Mouse (Mus musculus): ENCODE measurements around the gene Tmem150a.

Gene Tmem150a

GRCm38 (mm10) chr6:72373184-72373583 lies 17.9 kb downstream of the Tmem150a start:
- DNase-seq (ENCODE audit: low read depth, low spot score) = no peak

GRCm38 (mm10) chr6:72374206-72374605 lies 19.0 kb downstream of the Tmem150a start:
- no peak for DNase-seq (ENCODE audit: low read depth, low spot score)

DNA sequence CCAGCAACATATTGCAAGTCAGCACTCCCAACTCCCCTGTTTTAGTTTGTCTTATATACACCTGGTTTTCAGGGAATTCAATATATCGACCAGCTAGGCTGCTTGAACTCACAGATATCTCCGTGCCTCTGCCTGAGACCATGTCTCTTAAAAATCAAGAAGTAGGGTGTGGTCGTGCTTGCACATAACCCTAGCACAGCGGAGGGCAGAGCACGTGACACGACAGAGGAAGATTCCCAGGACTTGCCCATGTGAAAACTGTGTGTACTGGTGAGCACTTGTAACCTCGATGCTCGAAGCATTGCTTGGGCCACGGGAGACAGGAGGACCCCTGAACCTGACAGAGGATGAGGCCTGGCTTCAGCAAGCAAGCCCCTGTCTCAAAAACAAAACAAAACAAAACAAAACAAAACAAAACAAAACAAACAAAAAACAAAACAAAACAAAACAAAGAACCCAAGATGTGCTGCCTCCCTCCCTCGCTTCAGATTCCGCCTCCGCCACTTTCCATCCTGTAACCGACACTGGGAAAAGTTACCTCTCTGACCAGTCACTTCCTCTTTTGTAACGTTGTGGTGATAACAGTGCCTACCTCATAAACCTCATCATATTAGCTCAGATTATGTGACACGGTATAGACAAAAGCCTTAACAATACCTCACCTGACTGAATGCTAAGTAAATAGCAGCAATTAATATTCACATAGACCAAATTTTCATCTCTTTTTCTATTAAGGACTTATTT lies 19.7 kb downstream of the Tmem150a start:
- DNase-seq (ENCODE audit: low read depth, low spot score) = no peak

- no peak for DNase-seq (ENCODE audit: low read depth, low spot score)
Measured at GRCm38 (mm10) chr6:72378510-72379234, 23.4 kb downstream of the Tmem150a start.

GRCm38 (mm10) chr6:72379377-72380130 lies 24.3 kb downstream of the Tmem150a start:
- peak; percentile 25 for DNase-seq (ENCODE audit: low read depth, low spot score)

DNA sequence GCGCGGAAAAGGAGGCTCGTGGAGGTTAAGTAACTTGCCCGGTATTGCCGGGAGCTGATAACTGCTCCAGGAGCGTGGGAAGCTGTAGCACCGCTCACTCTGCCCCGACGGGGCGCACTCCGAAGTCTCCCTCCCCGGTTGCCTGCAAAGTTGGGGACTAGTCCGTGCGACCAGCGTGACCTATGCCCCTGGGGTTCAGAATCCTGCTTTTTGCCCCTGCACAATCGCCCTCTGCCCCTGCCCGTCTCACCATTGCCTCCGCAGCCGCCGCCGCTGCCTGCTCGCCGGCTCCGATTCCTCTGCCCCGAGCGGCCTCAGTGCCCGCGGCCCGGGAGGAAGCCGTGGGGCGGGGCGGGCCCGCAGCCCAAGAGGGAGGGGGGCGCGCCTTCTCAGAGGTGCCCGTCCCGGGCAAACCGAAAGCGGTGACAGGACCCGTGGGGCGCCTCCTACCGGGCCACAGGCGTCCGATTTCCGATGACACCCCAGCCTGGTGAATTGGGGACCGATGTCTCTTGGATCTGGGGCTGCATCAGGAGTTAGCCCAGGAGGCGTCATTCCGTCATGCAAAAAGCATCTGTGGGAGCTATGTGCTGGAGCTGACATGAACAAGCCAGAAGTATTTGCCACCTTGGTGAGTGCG lies 25.0 kb downstream of the Tmem150a start, which contains the start of gene Vamp5:
Gene Vamp5, minus strand, starts transcription at position 338 of the 640 bp plus-strand sequence.
- DNase-seq (ENCODE audit: low read depth, low spot score) = peak; percentile 79

DNA sequence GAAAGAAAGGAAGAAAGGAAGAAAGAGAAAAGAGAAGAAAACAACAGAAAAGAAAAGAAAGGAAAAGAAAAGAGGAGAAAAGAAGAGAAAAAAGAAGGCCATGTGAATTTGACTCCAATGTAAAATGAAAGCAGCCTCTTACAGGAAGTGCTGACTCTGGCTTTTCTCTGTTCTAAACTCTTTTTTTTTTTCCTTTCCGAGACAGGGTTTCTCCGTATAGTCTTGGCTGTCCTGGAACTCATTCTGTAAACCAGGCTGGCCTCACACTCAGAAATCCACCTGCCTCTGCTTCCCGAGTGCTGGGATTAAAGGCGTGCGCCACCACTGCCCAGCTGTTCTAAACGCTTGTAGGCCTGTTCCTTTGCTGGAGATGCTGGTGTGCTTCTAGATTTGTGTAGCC lies 27.2 kb downstream of the Tmem150a start:
- DNase-seq (ENCODE audit: low read depth, low spot score) = no peak

GRCm38 (mm10) chr6:72383142-72383820 lies 28.0 kb downstream of the Tmem150a start:
- DNase-seq (ENCODE audit: low read depth, low spot score) = no peak

DNA sequence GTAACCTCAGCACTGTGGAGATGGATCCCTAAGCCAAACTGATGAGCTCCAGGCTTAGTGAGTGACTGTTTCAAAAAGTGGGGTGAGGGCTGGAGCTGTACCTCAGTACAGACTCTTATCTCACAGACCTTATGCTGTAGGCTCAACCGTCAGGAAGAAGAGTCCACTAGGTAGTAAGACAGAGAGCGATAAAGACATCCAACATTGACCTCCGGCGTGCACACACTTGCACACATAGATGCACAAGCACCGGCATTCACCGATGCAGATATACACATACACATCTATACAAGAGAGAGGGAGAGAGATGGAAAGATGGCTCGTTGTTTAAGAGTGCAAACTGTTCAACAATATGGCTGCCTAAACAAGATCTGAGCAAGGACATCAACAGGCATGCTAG lies 28.7 kb downstream of the Tmem150a start:
- DNase-seq (ENCODE audit: low read depth, low spot score) = no peak

DNA sequence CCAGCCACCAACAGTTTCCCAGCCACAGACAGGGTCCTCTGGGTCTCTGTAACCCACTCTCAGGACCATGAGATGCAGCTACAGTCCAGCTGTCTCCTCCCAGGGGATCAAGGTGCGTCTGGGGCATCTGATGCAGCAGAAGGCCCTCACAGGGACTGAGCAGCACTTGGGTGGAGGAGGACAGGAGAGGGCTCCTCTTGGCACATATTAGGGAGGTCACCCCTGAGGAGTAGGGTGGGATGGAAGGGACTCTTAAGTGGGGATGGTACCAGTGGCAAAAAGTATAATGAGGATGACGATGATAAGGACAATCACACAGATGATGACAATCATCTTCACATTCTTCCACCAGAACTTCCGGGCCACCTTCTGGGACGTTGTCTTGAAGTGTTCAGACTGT lies 30.0 kb downstream of the Tmem150a start:
- DNase-seq (ENCODE audit: low read depth, low spot score) = no peak

DNA sequence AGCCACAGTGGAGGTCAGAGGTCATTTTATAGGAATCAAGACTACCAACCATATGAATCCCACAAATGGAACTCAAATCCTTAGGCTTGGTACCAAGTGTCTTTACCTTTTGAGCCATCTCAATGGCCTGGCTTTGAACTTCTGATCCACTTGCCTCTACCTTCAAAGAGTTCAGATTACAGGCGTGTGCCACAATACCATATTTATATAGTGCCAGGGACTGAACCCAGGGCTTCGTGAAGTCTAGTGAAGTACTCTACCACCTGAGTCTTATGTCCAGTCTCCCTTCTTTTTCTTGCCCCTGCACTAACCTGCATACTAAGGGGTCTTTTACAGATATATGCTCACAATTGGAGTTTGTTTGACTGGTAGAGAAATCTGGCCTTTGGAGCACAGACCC lies 31.3 kb downstream of the Tmem150a start:
- no peak for DNase-seq (ENCODE audit: low read depth, low spot score)

DNA sequence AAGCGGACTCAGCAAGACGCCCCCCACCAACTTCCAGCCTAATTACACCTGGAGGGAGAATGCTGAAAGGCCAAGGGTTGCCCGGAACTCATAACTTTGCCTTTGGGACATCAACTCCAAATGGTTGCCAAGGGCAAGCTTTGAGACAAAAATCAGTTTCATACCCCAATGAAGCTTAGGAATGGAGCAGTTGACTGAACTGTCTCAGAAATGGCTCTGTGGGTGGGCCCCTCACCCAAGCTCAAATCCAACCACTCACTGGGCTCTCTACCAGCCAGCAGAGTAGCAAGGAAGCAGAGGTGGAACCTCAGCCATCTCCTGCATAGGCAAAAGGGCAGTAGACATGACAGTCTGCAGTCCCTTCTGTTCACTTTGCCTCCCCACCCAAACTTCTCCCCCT lies 32.6 kb downstream of the Tmem150a start:
- no peak for DNase-seq (ENCODE audit: low read depth, low spot score)

DNA sequence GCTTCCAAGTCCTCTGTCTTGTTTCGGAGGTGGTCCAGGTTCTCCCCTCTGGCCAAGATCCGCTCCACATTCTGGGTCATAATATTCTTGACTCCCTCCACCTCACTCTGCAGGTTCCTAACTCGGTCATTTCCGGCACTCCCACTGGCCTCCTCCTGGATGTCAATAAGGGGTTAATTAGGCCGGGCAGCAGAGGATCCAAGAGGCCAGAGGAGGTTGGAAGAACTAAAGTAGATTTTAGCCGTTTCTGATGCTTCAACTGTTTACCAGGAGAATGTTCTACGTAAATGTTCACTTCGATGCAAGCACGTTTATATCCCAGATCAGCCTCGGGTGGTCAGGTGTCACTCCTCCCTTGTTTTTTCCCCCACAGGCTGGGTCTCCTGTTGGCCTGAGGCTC lies 33.0 kb downstream of the Tmem150a start:
- no peak for DNase-seq (ENCODE audit: low read depth, low spot score)

- no peak for DNase-seq (ENCODE audit: low read depth, low spot score)
Measured at GRCm38 (mm10) chr6:72388791-72389329, 33.6 kb downstream of the Tmem150a start.

GRCm38 (mm10) chr6:72389471-72389940 lies 34.3 kb downstream of the Tmem150a start:
- DNase-seq (ENCODE audit: low read depth, low spot score) = peak; percentile 66

DNA sequence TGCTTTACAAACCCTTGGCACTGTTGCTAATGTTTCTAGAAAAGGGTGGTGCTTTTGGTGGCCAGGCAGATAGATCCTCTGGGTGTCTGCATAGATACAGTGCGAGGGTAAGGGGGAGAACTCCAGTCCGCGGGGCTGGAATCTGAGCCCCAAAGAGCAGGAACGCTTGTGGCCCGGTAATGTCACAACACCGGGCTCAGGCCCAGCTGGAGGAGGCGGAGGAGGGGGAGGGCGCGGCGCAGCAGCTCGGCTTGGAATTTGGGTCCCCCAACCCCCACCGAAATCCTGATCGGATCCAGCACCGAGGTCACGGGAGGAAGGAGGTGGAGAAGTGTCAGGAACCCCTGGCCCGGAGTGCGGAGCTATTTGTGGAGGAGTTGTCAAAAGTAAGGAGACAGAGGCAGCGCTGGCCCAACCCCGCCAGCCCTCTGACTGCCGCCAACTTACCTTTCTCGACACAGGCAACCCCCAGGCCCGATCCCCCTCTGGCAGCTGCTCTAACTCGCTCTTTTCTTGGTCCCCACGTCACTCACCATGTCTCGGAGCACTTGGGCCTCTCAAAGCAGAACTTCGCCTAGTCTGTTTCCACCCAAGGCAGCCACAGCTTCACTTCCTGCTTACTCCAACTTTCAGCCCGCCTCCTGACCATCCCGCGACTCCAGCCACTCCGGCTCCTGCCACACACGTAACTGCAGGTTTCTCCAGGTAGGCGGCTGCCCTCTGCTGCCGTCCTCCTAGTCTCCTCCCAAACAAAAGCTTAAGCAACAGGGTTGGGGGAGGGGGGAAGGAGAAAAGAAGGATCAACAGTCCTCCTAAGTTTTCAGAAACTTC lies 34.9 kb downstream of the Tmem150a start, which contains the start of gene Vamp8:
Gene Vamp8, minus strand, starts transcription at position 763 of the 831 bp plus-strand sequence.
- DNase-seq (ENCODE audit: low read depth, low spot score) = peak; percentile 64

DNA sequence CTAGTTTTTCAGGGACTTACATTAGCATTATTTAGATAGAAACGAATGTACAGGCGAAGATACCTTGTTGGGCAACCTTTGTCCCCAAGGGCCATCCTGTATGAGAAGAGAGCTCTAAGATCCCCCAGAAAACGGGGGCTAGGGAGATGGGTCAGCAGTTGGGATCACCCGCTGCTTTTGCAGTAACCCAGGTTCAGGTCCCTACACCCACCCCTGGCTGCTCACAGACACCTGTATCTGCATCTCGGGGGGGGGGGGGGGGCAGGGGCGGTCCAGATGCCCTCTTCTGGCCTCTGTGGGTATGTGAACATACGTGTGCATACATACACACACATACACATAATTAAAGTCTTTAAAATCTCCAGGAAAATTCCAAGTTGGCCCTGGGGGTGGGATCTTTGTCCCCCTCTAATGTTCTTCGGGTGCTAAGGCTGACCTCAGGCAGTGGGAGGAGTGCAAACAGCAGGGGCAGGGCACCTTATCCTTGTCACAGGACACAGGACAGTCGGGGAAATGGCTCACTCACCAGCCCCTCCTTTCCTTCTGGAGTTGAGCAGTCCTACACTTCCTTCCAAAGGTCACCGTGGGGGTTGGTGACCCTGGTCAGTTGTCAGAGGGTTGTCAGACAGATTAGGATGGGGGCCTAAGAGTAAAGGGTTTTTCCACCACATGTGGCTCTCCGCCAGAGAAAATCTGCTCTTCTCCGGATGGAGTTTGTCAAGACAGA lies 35.7 kb downstream of the Tmem150a start:
- peak; percentile 55 for DNase-seq (ENCODE audit: low read depth, low spot score)

- DNase-seq (ENCODE audit: low read depth, low spot score) = no peak
Measured at GRCm38 (mm10) chr6:72392341-72392740, 37.1 kb downstream of the Tmem150a start.

DNA sequence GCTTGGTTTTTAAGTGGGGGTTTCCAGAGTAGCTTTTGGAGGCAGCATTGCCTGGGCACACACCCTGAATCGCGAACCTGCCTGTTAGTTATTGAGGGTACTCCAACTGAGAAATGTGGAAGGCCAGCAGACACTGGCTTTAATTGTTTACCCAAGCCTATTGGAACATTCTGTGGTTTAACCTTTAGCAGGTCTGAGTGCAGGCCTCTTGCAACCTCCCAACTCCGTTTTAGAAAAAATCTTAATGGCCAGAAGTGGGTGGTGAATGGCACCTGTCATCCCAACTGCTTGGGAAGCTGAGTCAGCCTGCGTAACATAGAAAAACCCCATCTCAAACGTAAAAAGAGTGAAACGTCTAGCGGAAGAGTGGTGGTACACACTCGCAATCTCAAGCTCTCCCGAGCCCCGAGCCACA lies 41.6 kb downstream of the Tmem150a start:
- DNase-seq (ENCODE audit: low read depth, low spot score) = no peak
